Mouse (Mus musculus): Measurements from ENCODE around the gene Itpripl2. TPM values are rescaled to one million over a fixed set of nuclear protein-coding genes. Genes with fewer than 3 reads are reported as not detected.
A peak's percentile ranks its signal among the peaks of the same experiment; 100 is the strongest.

Itpripl2 gene
- polyA plus RNA-seq, 1 experiment = 3.0 TPM

DNA sequence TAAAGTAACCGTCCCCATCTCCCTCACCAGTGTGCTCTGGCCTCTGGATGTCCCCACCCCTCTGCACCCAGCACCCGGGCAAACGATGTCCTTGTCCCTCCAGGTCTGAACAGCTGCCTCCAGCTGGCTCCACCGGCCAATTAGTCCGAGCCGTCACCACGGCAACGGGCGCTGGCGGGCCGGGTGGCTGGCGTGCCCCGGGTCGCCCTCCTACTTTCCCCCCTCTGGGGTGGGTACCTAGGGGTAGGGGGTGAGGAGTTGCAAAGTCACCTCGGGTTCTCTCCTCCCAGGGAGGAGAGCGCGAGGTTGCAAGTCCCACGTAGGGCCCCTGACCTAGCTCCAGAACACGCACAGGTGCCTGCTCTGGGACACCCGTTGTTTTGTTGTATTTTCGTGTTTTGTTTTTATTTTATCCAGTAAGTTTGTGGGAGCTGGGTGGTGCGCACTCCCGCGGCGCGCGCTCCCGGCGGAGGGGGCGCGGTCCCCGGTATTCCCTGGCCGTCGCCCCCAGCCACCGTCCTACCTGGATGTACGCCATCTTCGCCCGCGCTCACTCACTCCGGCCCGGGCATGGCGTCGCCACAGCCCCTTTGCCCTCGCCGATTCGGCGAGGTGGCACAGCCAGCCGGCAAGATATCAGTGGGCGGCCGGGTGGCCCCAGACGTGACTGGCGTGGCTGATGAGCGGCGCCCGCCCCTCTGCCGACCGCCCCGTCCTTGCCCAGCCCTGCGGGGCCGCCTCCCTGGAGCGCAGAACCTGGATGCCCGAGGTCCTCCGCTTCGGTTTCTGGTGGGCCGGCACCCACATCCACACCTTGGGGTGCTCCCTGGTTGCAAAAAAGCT lies 44.3 kb downstream of the Itpripl2 start:
- Histone ChIP-seq H3K4me3 (replicated peaks) (peak overlapping the region; percentile 90), H3K27me3 (replicated peaks) (peaks cover 90% of the 10 kb centered on the region), H3K9me3 (no peaks in the 10 kb centered on the region), H3K4me1 (peaks cover 22% of the 10 kb centered on the region), H3K36me3 (replicated peaks; ENCODE audit: low read length) (no peaks in the 10 kb centered on the region)
- no peak for TF ChIP-seq GATA1 (IDR thresholded peaks at IDR 0.05; ENCODE audit: borderline replicate concordance, low read length)
- no peak for TF ChIP-seq FLI1 (IDR thresholded peaks at IDR 0.05; ENCODE audit: low read length)

DNA sequence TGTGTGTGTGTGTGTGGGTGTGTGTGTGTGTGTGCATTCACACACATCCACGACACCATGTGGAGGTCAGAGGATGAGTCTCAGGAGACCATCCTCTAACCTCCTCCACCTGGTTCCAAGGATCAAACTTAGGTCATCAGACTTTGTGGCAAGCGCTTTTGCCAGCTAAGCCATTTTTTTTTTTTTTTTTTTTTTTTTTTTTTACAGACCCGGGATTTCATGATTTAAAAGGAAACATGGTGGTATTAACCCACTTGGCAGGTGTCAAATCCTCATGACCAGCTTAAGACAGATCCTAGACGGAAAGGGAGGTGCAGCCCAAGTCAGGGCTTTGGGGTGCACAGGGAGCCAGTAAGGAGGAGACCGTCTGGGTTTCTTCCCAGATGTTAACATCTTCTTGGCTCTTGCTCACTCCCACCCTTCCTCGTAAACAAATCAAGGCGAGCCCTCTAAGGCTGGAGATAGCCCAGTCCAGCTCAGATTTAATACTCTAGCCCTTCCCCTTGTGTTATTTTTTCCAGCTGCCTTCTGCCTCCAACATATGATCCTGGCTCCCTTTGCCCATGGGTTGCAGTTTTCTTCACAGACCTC lies 47.8 kb downstream of the Itpripl2 start:
- TF ChIP-seq GATA1 (IDR thresholded peaks at IDR 0.05; ENCODE audit: borderline replicate concordance, low read length) = no peak
- no peak for TF ChIP-seq FLI1 (IDR thresholded peaks at IDR 0.05; ENCODE audit: low read length)
- Histone ChIP-seq H3K36me3 (replicated peaks; ENCODE audit: low read length) (no peaks in the 10 kb centered on the region), H3K27me3 (replicated peaks) (peaks cover 78% of the 10 kb centered on the region), H3K4me3 (replicated peaks) (no peak overlapping the region), H3K9me3 (no peaks in the 10 kb centered on the region), H3K4me1 (peaks cover 19% of the 10 kb centered on the region)

DNA sequence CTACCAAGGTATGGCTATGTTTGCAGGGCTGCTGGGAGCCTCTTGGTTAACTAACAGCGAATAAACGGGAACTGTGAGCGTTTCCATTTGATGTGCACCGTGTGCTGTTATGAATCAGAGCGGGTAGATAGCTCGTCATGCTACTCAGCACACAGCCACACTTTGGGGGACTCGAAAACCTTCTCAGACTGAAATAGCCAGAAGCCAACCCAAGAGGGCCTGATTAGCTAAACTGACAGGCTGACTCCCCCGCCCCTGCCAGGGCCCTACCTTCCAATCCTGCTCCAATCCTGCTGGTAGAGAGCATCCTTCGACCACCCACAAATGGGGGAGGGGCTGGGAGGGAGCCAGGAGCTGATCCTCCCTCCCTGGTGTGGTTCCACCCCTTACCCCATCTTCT lies 48.4 kb downstream of the Itpripl2 start:
- H3K36me3 ChIP-seq (replicated peaks; ENCODE audit: low read length) = no peaks in the 10 kb centered on the region

DNA sequence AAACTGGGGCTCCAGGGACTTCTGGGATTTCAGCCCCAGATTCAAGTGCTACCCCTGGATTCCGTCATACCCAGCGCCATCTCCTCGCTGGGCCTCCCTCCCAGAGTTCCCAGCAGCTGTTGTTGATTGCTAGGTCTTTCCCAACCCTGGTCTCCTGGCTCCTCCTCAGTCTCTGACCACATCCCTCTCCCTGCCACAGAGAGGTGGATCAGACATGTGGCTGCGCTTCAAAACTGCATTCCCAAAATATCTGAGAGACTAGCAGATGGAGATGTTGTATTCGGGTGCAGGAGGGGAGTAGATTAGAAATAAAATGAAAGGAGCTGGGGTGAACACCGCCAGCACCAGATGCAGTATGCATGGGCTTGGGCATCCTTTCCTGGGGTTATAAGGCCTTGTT lies 50.2 kb downstream of the Itpripl2 start:
- TF ChIP-seq GATA1 (IDR thresholded peaks at IDR 0.05; ENCODE audit: borderline replicate concordance, low read length) (no peak), FLI1 (IDR thresholded peaks at IDR 0.05; ENCODE audit: low read length) (no peak)
- no peak overlapping the region for H3K4me3 ChIP-seq (replicated peaks)
- peaks cover 65% of the 10 kb centered on the region for H3K27me3 ChIP-seq (replicated peaks)
- H3K36me3 ChIP-seq (replicated peaks; ENCODE audit: low read length) = no peaks in the 10 kb centered on the region
- H3K9me3 ChIP-seq = no peaks in the 10 kb centered on the region
- no peaks in the 10 kb centered on the region for H3K4me1 ChIP-seq

More for the DNA sequence above, 48.4 kb downstream of the Itpripl2 start:
- H3K4me3 ChIP-seq (replicated peaks) = no peak overlapping the region
- peaks cover 78% of the 10 kb centered on the region for H3K27me3 ChIP-seq (replicated peaks)
- no peak for TF ChIP-seq GATA1 (IDR thresholded peaks at IDR 0.05; ENCODE audit: borderline replicate concordance, low read length)
- no peak for TF ChIP-seq FLI1 (IDR thresholded peaks at IDR 0.05; ENCODE audit: low read length)
- no peaks in the 10 kb centered on the region for H3K9me3 ChIP-seq
- H3K4me1 ChIP-seq = peaks cover 13% of the 10 kb centered on the region

DNA sequence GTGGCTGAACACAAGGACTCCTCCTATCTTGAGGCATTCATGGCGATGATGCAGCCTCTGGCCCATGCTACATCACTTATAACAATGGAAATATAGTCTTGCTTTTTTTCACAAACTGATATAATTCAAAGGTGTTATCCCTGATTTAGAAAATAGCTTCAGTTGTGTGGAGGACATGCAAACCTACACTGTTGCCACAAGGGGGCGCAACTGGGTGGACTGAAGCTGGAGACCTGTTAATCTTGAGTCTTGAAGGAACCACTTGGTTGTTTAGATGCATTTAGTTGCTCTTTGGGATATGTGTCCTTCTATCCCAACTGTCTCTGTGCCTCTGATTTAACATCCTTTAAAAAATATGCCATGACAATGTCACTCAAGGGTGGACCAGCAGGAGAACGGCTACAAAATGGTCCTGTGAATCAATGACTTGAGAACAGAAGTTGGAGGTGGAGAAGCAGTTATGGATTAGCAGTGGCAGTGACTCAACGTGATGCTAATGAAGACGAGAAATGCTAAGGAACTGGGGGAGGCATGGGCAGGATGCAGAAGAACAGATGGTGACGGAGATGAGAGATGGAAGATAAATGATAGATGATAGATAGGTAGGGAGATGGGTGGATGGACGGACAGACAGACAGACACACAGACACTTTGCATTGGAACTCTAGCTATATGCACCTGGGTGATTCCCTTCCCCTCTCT lies 54.5 kb downstream of the Itpripl2 start:
- TF ChIP-seq FLI1 (IDR thresholded peaks at IDR 0.05; ENCODE audit: low read length) = no peak
- no peak for TF ChIP-seq GATA1 (IDR thresholded peaks at IDR 0.05; ENCODE audit: borderline replicate concordance, low read length)
- peaks cover 29% of the 10 kb centered on the region for H3K27me3 ChIP-seq (replicated peaks)
- H3K9me3 ChIP-seq = 0 out of 2 replicates have a peak, but pooled peaks cover 3% of the 10 kb centered on the region
- H3K4me1 ChIP-seq = no peaks in the 10 kb centered on the region
- H3K36me3 ChIP-seq (replicated peaks; ENCODE audit: low read length) = no peaks in the 10 kb centered on the region
- H3K4me3 ChIP-seq (replicated peaks) = no peak overlapping the region

Other genes with a start within 250 kb of the Itpripl2 start
- 4.3 and 14.1 TPM in 2 replicates for gene Smg1, start 248.3 kb downstream of the Itpripl2 start, polyA plus RNA-seq (2012; ENCODE audit: insufficient read depth, low replicate concordance)
- not detected in 2 replicates for gene Syt17, start 43.8 kb downstream of the Itpripl2 start, polyA plus RNA-seq (2012; ENCODE audit: insufficient read depth, low replicate concordance)
- gene Coq7, start 41.4 kb upstream of the Itpripl2 start, polyA plus RNA-seq (2012; ENCODE audit: insufficient read depth, low replicate concordance) = 19.9 TPM in 1 of 2 replicates, not detected in the other
- gene Tmc7, start 92.8 kb upstream of the Itpripl2 start, polyA plus RNA-seq (2012; ENCODE audit: insufficient read depth, low replicate concordance) = not detected in 2 replicates
- gene Tmc5, start 105.3 kb upstream of the Itpripl2 start, polyA plus RNA-seq (2012; ENCODE audit: insufficient read depth, low replicate concordance) = 0.17 TPM in 1 of 2 replicates, not detected in the other
- 42.4 and 134 TPM in 2 replicates for gene Gde1, start 213.8 kb upstream of the Itpripl2 start, polyA plus RNA-seq (2012; ENCODE audit: insufficient read depth, low replicate concordance)
- gene Ccp110, start 220.6 kb upstream of the Itpripl2 start, polyA plus RNA-seq (2012; ENCODE audit: insufficient read depth, low replicate concordance) = 0.40 TPM in 1 of 2 replicates, not detected in the other
- 11.1 and 13.2 TPM in 2 replicates for gene Vps35l, start 248.3 kb upstream of the Itpripl2 start, polyA plus RNA-seq (2012; ENCODE audit: insufficient read depth, low replicate concordance)